Mouse (Mus musculus) monocyte, adult 59 days (primary cell): ENCODE measurements around the gene Per2. TPM values are rescaled to one million over a fixed set of nuclear protein-coding genes. Genes with fewer than 3 reads are reported as not detected.

ENCODE experiments used
- total RNA-seq, 2 experiments: library from RNA; stranded (reverse); gene quantifications; one replicate each; pipeline ENCODE4 v1.2.4; 2023

Gene Per2
- total RNA-seq = 10 to 100 TPM; 11.0 to 16.2 TPM

GRCm38 (mm10) chr1:91459059-91459809 lies at the start of gene Per2:
Per2 (minus strand) TSS chr1:91459324.

DNA sequence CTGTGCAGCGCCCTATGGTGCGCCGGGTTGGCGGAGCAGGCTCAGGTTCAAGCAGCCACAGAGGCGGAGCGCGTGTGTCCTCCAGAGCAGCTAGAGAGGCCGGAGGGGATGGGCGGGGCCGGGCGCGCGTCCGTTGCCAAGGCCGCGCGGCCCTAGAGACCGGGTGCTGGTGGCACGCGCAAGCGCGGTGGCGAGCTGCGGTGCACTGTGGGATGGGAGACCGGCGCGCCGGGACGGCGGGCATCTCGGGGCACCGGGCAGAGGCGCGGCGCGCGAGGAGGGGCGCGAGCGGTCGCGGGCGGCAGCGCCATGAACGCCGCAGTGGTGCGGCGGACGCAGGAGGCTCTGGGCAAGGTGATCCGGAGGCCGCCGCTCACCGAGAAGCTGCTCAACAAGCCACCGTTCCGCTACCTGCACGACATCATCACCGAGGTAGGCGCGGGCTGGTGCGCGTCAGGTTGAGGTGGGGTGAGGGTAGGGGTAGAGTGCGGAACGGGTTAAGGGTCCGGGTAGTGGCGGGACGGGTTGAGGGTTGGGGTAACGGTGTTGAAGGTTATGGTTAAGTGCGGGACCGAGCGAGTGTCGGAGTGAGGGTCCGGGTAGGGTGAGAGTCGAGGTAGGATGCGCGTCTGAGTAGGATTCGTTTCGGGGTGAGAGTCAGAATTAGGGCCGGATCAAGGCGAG lies 35.5 kb upstream of the Per2 start, which contains the start of gene Traf3ip1:
Gene Traf3ip1, plus strand, starts transcription at position 191 of the 684 bp plus-strand sequence.

DNA sequence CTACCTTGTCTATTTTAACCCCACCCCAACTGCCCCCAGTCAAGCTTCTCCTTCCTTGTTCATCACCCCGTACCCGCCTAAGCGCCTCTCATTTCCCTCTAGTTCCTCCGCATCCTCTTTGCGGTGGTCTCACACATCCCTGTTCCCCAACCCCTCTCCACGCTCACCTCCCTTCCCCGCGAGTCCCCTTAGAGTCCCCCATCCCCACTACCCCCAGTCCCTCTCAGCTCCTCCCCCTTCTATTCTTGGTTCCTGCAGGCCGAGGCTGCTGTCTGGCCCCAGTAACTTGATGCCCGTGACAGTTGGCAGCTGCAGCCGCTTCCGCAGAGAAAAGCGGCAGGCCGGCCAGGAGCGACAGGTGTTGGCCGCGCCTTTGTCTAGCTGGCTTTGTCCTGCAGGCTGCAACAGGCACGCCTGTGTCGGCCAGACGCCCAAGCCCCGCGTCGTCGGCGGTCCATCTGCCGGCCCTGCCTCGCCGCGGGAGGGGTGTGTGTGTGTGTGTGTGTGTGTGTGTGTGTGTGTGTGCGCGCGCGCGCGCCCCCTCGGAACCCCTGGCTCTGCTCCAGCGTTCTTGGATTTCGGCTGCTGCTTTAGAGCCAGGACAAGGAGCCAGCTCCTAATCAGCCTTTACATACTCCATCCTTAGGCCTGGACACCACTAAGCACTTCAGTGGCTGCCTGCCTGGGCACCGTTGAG lies 45.1 kb downstream of the Per2 start, which contains the start of gene Hes6:
Gene Hes6, minus strand, starts transcription at position 141 of the 697 bp plus-strand sequence.

DNA sequence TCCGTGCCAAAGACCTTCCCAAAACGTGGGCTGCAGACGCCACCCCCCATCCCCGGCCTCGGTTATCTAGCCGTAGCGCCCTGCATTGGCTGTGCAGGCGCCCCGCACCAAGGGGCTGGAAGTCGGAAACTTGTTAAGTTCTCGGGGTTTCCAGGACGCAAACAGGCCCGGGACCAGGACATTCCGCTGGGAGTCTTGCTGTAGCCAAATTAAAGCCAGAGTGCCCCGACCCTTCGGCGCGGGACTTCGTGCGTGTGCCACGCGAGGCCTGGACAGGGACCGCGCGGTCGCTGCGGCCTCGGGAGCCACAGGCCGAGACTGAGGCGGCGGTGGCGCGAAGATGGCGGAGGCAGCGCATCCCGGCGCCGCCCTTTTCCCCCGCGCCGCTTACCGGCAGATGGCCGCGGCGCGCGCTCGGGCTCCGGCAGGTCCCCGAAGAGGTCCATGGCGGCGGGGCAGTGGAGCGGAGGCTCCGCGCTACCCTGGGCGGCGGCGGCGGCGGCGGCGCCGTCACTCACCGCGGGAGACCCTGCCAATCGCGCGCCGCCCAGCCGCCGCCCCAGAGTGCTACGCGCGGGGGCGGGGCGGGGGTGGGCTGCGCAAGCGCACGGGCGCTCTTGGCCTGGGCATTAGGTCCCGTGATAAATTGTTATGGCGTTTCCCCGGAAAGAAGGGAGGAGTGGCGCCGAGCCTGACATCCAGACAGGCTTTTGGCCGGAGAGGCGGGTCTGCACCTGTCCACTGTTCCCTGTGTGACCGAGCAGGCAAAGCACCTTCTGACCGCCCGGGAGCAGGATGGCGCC lies 60.7 kb downstream of the Per2 start, which contains the start of gene Ilkap:
Gene Ilkap, minus strand, starts transcription at position 556 of the 803 bp plus-strand sequence.

GRCm38 (mm10) chr1:91366215-91367108 lies 92.7 kb downstream of the Per2 start, which contains the start of gene Erfe:
Erfe (plus strand) TSS chr1:91366430.

Other genes with a start within 250 kb of the Per2 start
- gene Ube2f, start 209.0 kb downstream of the Per2 start, total RNA-seq = 100 to 1,000 TPM; 155 to 183 TPM
- gene Scly, start 161.0 kb downstream of the Per2 start, total RNA-seq = 10 to 100 TPM; 20.5 to 22.1 TPM
- gene Espnl, start 137.2 kb downstream of the Per2 start, total RNA-seq = not detected
- not detected for gene Klhl30, start 108.3 kb downstream of the Per2 start, total RNA-seq
- gene Erfe, start 92.9 kb downstream of the Per2 start, total RNA-seq = not detected
- gene Ilkap, start 60.5 kb downstream of the Per2 start, total RNA-seq = 10 to 100 TPM; 77.4 to 81.4 TPM
- gene Hes6, start 45.3 kb downstream of the Per2 start, total RNA-seq = 10 to 100 TPM; 18.7 to 23.4 TPM
- gene Traf3ip1, start 35.3 kb upstream of the Per2 start, total RNA-seq = 1 to 10 TPM; 4.5 to 4.7 TPM
- gene Asb1, start 81.2 kb upstream of the Per2 start, total RNA-seq = 10 to 100 TPM in 1 of 2 experiments, 1 to 10 TPM in 1; 7.7 to 12.5 TPM